Mouse (Mus musculus): ENCODE results near the gene Per2. TPM values are rescaled to one million over a fixed set of nuclear protein-coding genes. Genes with fewer than 3 reads are reported as not detected.

Per2 gene
- polyA plus RNA-seq, 1 experiment from 2014 or later: 6.8 TPM

DNA sequence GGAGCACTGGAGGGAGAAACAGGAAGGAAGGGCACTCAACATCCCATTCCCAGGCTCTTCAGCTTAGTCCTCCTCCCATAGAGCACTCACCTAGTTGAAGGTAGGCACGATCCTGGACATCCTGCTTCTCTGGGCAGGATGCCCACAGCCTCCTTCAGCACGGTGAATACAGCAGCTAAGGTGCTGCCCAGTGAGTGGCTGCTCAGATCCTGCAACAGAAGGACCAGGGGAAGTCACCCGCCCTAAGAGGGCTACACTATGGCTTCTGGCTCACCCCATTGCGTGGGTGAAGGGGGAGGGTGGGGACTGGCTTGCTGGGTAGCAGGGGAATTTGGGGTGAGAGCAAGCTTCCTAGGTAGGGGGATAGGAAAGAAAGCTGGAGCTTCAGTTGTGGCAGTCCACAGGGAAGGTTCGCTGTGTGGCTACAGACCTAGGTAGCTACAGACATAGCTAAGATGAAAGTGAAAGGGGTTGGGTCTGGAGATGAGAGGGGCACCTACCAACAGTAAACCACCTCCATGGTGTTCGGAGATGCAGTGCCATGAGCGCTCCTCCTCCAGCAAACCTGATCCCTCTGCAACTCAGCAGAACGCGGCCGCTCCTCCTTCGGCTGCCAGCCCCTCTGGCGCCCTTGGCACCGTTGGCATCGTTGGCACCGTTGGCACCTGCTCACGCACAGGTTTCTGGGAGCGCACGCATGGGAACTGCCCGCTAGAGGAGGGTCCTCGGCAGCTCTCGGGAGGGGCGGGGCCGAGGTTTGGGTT is 53.5 kb downstream of the Per2 start:
- WGBS: 61% methylated on average over 23 of the region's 23 CpGs
- no peaks in the 10 kb centered on the region for H3K4me1 ChIP-seq (ENCODE audit: control insufficient read depth, insufficient read depth, low read length)
- H3K36me3 ChIP-seq (ENCODE audit: control insufficient read depth, insufficient read depth, low read length): no peaks in the 10 kb centered on the region
- no peak overlapping the region for H3K4me3 ChIP-seq (replicated peaks; ENCODE audit: low read depth, low read length)
- no peak overlapping the region for H3K9ac ChIP-seq (replicated peaks; ENCODE audit: low read length)
- ATAC-seq (ENCODE audit: low FRiP score, low TSS enrichment): no peak; the same call in 1 of the 2 replicates
- no peak for DNase-seq
- H3K9me3 ChIP-seq (ENCODE audit: control insufficient read depth, low read length): no peaks in the 10 kb centered on the region
- no peak overlapping the region for H3K27ac ChIP-seq (replicated peaks; ENCODE audit: low read depth, low read length)
- no peaks in the 10 kb centered on the region for H3K27me3 ChIP-seq (ENCODE audit: control insufficient read depth, insufficient read depth, low read length)
- H3K4me2 ChIP-seq (ENCODE audit: low read length): no peak overlapping the region

DNA sequence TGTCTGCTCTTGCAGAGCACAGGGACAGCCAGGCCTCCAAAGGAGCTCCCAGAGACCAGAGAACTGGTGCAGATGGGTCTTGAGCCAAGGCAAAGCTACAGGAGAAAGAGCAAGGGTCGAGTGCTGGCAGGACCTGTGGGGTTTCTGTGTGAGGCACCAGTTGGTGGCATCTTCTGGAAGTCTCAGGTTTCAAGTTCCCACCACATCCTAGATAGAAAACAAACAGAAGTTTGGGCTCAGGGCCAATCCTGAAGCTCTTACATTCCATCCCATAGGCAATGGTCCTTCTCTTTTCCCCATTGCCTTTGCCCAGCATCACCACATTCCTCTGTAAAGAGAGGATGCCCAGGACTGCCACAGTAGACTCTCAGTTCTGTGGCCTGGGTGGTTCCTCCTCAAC is 54.1 kb downstream of the Per2 start:
- ATAC-seq (ENCODE audit: low FRiP score, low TSS enrichment): no peak
- DNase-seq: no peak
- 35% methylated on average over 1 of the region's 1 CpGs for WGBS
- Histone ChIP-seq H3K36me3 (ENCODE audit: control insufficient read depth, insufficient read depth, low read length) (no peaks in the 10 kb centered on the region), H3K4me2 (ENCODE audit: low read length) (no peak overlapping the region), H3K9ac (replicated peaks; ENCODE audit: low read length) (no peak overlapping the region), H3K27ac (replicated peaks; ENCODE audit: low read depth, low read length) (no peak overlapping the region), H3K4me1 (ENCODE audit: control insufficient read depth, insufficient read depth, low read length) (no peaks in the 10 kb centered on the region), H3K9me3 (ENCODE audit: control insufficient read depth, low read length) (no peaks in the 10 kb centered on the region), H3K27me3 (ENCODE audit: control insufficient read depth, insufficient read depth, low read length) (no peaks in the 10 kb centered on the region), H3K4me3 (replicated peaks; ENCODE audit: low read depth, low read length) (no peak overlapping the region)

DNA sequence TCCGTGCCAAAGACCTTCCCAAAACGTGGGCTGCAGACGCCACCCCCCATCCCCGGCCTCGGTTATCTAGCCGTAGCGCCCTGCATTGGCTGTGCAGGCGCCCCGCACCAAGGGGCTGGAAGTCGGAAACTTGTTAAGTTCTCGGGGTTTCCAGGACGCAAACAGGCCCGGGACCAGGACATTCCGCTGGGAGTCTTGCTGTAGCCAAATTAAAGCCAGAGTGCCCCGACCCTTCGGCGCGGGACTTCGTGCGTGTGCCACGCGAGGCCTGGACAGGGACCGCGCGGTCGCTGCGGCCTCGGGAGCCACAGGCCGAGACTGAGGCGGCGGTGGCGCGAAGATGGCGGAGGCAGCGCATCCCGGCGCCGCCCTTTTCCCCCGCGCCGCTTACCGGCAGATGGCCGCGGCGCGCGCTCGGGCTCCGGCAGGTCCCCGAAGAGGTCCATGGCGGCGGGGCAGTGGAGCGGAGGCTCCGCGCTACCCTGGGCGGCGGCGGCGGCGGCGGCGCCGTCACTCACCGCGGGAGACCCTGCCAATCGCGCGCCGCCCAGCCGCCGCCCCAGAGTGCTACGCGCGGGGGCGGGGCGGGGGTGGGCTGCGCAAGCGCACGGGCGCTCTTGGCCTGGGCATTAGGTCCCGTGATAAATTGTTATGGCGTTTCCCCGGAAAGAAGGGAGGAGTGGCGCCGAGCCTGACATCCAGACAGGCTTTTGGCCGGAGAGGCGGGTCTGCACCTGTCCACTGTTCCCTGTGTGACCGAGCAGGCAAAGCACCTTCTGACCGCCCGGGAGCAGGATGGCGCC is 60.7 kb downstream of the Per2 start, which contains the start of gene Ilkap:
Ilkap (minus strand) TSS at position 556 of the 803 bp plus-strand sequence.
- Histone ChIP-seq H3K36me3 (ENCODE audit: control insufficient read depth, insufficient read depth, low read length) (peaks cover 9% of the 10 kb centered on the region; the same call in 1 of the 2 replicates), H3K27me3 (ENCODE audit: control insufficient read depth, insufficient read depth, low read length) (no peaks in the 10 kb centered on the region), H3K4me1 (ENCODE audit: control insufficient read depth, insufficient read depth, low read length) (peaks cover 22% of the 10 kb centered on the region), H3K9ac (replicated peaks; ENCODE audit: low read length) (peak within 1 kb of the TSS; percentile 88), H3K27ac (replicated peaks; ENCODE audit: low read depth, low read length) (peak within 1 kb of the TSS; percentile 90), H3K4me2 (ENCODE audit: low read length) (peak within 1 kb of the TSS; percentile 97), H3K9me3 (ENCODE audit: control insufficient read depth, low read length) (no peaks in the 10 kb centered on the region), H3K4me3 (replicated peaks; ENCODE audit: low read depth, low read length) (peak within 1 kb of the TSS; percentile 88)
- under 1% methylated on average over 91 of the region's 91 CpGs for WGBS
- ATAC-seq (ENCODE audit: low FRiP score, low TSS enrichment): peak; percentile 97
- DNase-seq: peak; percentile 95

DNA sequence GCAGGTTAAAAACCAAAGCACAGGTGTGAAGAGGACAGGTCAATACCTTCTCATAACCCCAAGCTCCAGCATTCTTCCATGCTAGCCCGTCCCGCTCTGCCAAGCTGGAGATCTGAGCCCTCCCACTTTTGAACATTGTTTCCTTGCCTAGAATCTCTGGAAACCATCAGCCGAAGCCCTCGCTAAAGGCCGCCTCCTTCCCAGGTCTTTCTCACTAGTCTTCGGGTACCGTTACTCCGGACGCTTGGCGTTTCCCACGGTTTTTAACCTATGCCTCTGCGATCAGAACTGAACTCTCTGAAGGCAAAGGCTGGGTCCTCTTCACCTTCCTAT is 61.2 kb downstream of the Per2 start:
- DNase-seq (no peak), ATAC-seq (ENCODE audit: low FRiP score, low TSS enrichment) (no peak)
- H3K4me2 ChIP-seq (ENCODE audit: low read length): peak overlapping the region; percentile 97
- peak overlapping the region; percentile 90 for H3K27ac ChIP-seq (replicated peaks; ENCODE audit: low read depth, low read length)
- peak overlapping the region; percentile 88 for H3K4me3 ChIP-seq (replicated peaks; ENCODE audit: low read depth, low read length)
- no peaks in the 10 kb centered on the region for H3K27me3 ChIP-seq (ENCODE audit: control insufficient read depth, insufficient read depth, low read length)
- peak overlapping the region; percentile 88 for H3K9ac ChIP-seq (replicated peaks; ENCODE audit: low read length)
- H3K9me3 ChIP-seq (ENCODE audit: control insufficient read depth, low read length): no peaks in the 10 kb centered on the region
- peaks cover 22% of the 10 kb centered on the region for H3K4me1 ChIP-seq (ENCODE audit: control insufficient read depth, insufficient read depth, low read length)
- H3K36me3 ChIP-seq (ENCODE audit: control insufficient read depth, insufficient read depth, low read length): peaks cover 10% of the 10 kb centered on the region
- under 1% methylated on average over 12 of the region's 12 CpGs for WGBS

DNA sequence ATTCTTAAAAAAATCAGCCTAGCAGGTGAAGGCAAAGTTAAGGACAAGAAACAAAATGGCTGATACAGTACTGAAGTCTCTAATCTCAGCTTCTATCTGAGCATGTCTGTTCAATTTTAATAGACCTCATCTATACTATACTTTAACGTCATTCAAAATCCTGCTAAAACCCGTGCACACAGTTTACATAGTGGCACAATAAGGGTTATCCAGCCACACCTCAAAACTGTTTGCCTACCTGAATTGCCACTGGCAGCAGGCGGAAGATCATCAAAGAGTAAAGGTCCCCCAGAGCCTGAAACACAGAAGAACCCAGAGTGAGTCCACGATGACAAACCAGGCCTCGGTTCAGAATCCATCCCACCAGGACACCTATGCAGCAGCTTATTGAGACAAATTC is 68.8 kb downstream of the Per2 start:
- no peak overlapping the region for H3K4me3 ChIP-seq (replicated peaks; ENCODE audit: low read depth, low read length)
- DNase-seq: no peak
- H3K9ac ChIP-seq (replicated peaks; ENCODE audit: low read length): no peak overlapping the region
- ATAC-seq (ENCODE audit: low FRiP score, low TSS enrichment): no peak
- peaks cover 74% of the 10 kb centered on the region for H3K36me3 ChIP-seq (ENCODE audit: control insufficient read depth, insufficient read depth, low read length)
- no peaks in the 10 kb centered on the region for H3K9me3 ChIP-seq (ENCODE audit: control insufficient read depth, low read length)
- H3K27ac ChIP-seq (replicated peaks; ENCODE audit: low read depth, low read length): no peak overlapping the region
- H3K4me1 ChIP-seq (ENCODE audit: control insufficient read depth, insufficient read depth, low read length): 0 out of 2 replicates have a peak, but pooled peaks cover 3% of the 10 kb centered on the region
- 96% methylated on average over 5 of the region's 5 CpGs for WGBS
- H3K4me2 ChIP-seq (ENCODE audit: low read length): no peak overlapping the region
- H3K27me3 ChIP-seq (ENCODE audit: control insufficient read depth, insufficient read depth, low read length): no peaks in the 10 kb centered on the region

DNA sequence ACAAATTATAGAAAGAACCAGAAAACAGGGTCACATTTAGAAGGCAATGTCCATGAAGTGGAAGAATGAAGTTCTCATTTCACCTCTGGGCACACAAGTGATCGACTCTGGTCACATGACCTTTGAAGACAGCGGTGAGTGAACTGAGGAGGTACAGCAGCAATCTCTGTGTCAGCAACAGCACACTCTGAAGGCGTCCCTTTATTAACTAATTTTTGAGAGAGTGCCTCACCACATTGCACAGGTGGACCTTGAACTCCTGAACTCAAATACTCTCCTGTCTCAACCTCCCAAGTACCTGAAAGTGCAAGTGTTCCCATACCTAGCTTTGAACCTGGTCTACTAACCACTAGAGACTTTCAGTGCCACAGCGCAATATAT is 78.0 kb downstream of the Per2 start:
- H3K4me2 ChIP-seq (ENCODE audit: low read length): no peak overlapping the region
- H3K9me3 ChIP-seq (ENCODE audit: control insufficient read depth, low read length): no peaks in the 10 kb centered on the region
- no peak for DNase-seq
- WGBS: 96% methylated on average over 4 of the region's 4 CpGs
- no peaks in the 10 kb centered on the region for H3K4me1 ChIP-seq (ENCODE audit: control insufficient read depth, insufficient read depth, low read length)
- H3K9ac ChIP-seq (replicated peaks; ENCODE audit: low read length): no peak overlapping the region
- peaks cover 93% of the 10 kb centered on the region for H3K36me3 ChIP-seq (ENCODE audit: control insufficient read depth, insufficient read depth, low read length)
- H3K4me3 ChIP-seq (replicated peaks; ENCODE audit: low read depth, low read length): no peak overlapping the region
- no peak overlapping the region for H3K27ac ChIP-seq (replicated peaks; ENCODE audit: low read depth, low read length)
- H3K27me3 ChIP-seq (ENCODE audit: control insufficient read depth, insufficient read depth, low read length): no peaks in the 10 kb centered on the region
- ATAC-seq (ENCODE audit: low FRiP score, low TSS enrichment): no peak

DNA sequence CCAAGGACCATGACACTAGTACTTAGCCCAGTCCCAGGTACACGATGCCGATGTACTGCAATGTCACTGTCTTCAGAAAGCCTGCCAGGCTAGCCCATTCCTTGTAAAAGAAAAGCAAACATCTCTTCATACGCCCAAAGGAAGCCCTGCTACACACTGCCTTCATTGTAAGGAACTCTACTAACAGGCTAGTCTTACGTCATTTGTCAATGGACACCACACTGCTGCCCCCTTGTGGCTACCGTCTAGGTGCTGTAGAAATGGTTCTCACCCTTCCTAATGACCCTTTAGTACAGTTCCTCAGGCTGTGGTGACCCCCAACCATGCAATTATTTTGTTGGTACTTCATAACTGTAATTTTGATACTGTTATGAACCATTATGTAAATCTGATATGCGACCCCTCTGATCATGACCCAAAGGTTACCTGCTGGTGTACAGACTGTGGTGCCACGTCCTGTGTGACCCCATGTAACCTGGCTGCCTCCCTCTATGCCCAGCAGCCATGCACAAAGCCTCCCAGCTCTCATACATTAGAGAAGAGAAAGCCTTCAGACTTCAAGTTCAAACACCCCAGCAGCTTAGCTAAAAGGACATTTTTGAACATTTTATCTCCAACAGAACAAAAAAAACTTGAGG is 78.6 kb downstream of the Per2 start:
- WGBS: 62% methylated on average over 7 of the region's 7 CpGs
- peaks cover 94% of the 10 kb centered on the region for H3K36me3 ChIP-seq (ENCODE audit: control insufficient read depth, insufficient read depth, low read length)

DNA sequence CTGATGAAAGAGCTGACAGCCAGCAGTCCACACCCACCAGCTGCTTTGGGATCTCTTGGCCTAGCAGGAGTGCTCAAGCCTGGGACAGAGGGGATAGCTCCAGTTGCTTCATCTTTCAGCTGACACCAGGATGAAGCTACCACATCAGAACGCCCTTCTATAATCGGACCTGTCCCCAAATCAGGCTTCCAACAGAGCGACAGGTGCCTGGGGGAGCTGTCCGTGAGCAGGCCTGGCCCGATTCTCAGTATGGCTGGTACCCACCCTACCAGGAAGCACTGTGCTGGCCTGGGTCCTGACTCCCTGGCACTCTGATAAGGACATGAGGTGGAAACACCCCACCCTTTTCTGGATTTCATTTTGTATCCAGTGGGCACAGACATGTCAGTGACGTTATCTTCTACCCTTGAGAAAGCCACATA is 85.7 kb downstream of the Per2 start:
- H3K9ac ChIP-seq (replicated peaks; ENCODE audit: low read length): no peak overlapping the region
- H3K27me3 ChIP-seq (ENCODE audit: control insufficient read depth, insufficient read depth, low read length): no peaks in the 10 kb centered on the region
- H3K36me3 ChIP-seq (ENCODE audit: control insufficient read depth, insufficient read depth, low read length): peaks cover 85% of the 10 kb centered on the region
- ATAC-seq (ENCODE audit: low FRiP score, low TSS enrichment) (no peak), DNase-seq (no peak)
- no peak overlapping the region for H3K4me2 ChIP-seq (ENCODE audit: low read length)
- H3K4me1 ChIP-seq (ENCODE audit: control insufficient read depth, insufficient read depth, low read length): no peaks in the 10 kb centered on the region
- H3K9me3 ChIP-seq (ENCODE audit: control insufficient read depth, low read length): no peaks in the 10 kb centered on the region
- H3K27ac ChIP-seq (replicated peaks; ENCODE audit: low read depth, low read length): no peak overlapping the region
- WGBS: 92% methylated on average over 6 of the region's 6 CpGs
- H3K4me3 ChIP-seq (replicated peaks; ENCODE audit: low read depth, low read length): no peak overlapping the region

More for the DNA sequence above, 78.6 kb downstream of the Per2 start:
- H3K4me1 ChIP-seq (ENCODE audit: control insufficient read depth, insufficient read depth, low read length): no peaks in the 10 kb centered on the region
- no peak; the same call in 1 of the 2 replicates for ATAC-seq (ENCODE audit: low FRiP score, low TSS enrichment)
- no peak overlapping the region for H3K4me2 ChIP-seq (ENCODE audit: low read length)
- H3K9me3 ChIP-seq (ENCODE audit: control insufficient read depth, low read length): no peaks in the 10 kb centered on the region
- peak; percentile 91 for DNase-seq
- no peak overlapping the region for H3K27ac ChIP-seq (replicated peaks; ENCODE audit: low read depth, low read length)
- no peak overlapping the region for H3K9ac ChIP-seq (replicated peaks; ENCODE audit: low read length)
- no peaks in the 10 kb centered on the region for H3K27me3 ChIP-seq (ENCODE audit: control insufficient read depth, insufficient read depth, low read length)
- H3K4me3 ChIP-seq (replicated peaks; ENCODE audit: low read depth, low read length): no peak overlapping the region
